ENCODE assay signal across 8 mouse cellular contexts in genomic region chr2:32152367-32153034, GRCm38 (mm10). TPM values are rescaled to one million over a fixed set of nuclear protein-coding genes. Genes with fewer than 3 reads are reported as not detected.
DNase-seq lines count a peak whose midpoint lies in the region; ATAC-seq and TF ChIP-seq lines count a peak whose summit lies in the region.
"Had no signal": no experiment of that assay in that cellular context is flagged by ENCODE, and none has a peak within 500 bp of the region (broad histone marks: within the 10 kb centered on the region; RNA-seq: fewer than 3 reads in every experiment).

No protein-coding gene starts in this region.

- no peak for DNase-seq in testis, postnatal 14 days (ENCODE audit: low spot score)
- no peak for DNase-seq in forebrain, embryonic 11.5 days (ENCODE audit: low spot score)
- DNase-seq in liver, embryonic 11.5 days (ENCODE audit: low spot score) = no peak
- DNase-seq in stomach, postnatal 0 days (ENCODE audit: low spot score) = no peak
- no peak for DNase-seq in urinary bladder, adult 2 months (ENCODE audit: low spot score)
- DNase-seq in gastrocnemius, postnatal 25 days = no peak
- DNase-seq: right cerebral cortex, adult 18-20 months had no signal

- H3K27me3 ChIP-seq in testis, adult 2 months (ENCODE audit: control insufficient read depth, insufficient read depth, low read length) = no peaks in the 10 kb centered on the region
- H3K27me3 ChIP-seq in forebrain, embryonic 11.5 days (ENCODE audit: control insufficient read depth, insufficient read depth, low read length) = no peaks in the 10 kb centered on the region
- no peaks in the 10 kb centered on the region for H3K27me3 ChIP-seq in liver, embryonic 11.5 days (replicated peaks; ENCODE audit: control insufficient read depth, insufficient read depth, low read length)
- no peaks in the 10 kb centered on the region for H3K27me3 ChIP-seq in stomach, postnatal 0 days (ENCODE audit: control insufficient read depth, insufficient read depth, low read length)

- no peak for TF ChIP-seq EP300 in stomach, postnatal 0 days (optimal IDR thresholded peaks at IDR 0.05)

- TF ChIP-seq CTCF in testis, adult 2 months (IDR thresholded peaks at IDR 0.05; ENCODE audit: control insufficient read depth, insufficient read depth, insufficient replicate concordance, low read depth, low read length) = no peak
- TF ChIP-seq CTCF in stomach, postnatal 0 days (IDR thresholded peaks at IDR 0.05; ENCODE audit: low read depth) = no peak

- H3K4me1 ChIP-seq in testis, adult 2 months (ENCODE audit: control insufficient read depth, insufficient read depth, low read length) = peaks cover 3% of the 10 kb centered on the region; the same call in 1 of the 2 replicates
- peaks cover 43% of the 10 kb centered on the region for H3K4me1 ChIP-seq in forebrain, embryonic 11.5 days (replicated peaks; ENCODE audit: control insufficient read depth, insufficient read depth, low read length)
- peaks cover 55% of the 10 kb centered on the region for H3K4me1 ChIP-seq in liver, embryonic 11.5 days (replicated peaks; ENCODE audit: control insufficient read depth, insufficient read depth, low read length)
- H3K4me1 ChIP-seq in stomach, postnatal 0 days (replicated peaks; ENCODE audit: control insufficient read depth, insufficient read depth) = peaks cover 28% of the 10 kb centered on the region

- no peak for ATAC-seq in forebrain, embryonic 11.5 days (replicated peaks; ENCODE audit: low FRiP score)
- no peak for ATAC-seq in liver, embryonic 11.5 days (replicated peaks; ENCODE audit: low FRiP score)
- no peak for ATAC-seq in stomach, postnatal 0 days (ENCODE audit: low FRiP score, low TSS enrichment)

- peak overlapping the region; percentile 97 for H3K9ac ChIP-seq in forebrain, embryonic 11.5 days (ENCODE audit: low read length)
- peak overlapping the region; percentile 99 for H3K9ac ChIP-seq in liver, embryonic 11.5 days (ENCODE audit: low read depth, low read length)
- peak overlapping the region; percentile 99 for H3K9ac ChIP-seq in stomach, postnatal 0 days (ENCODE audit: low read length)

- no peak overlapping the region for H3K27ac ChIP-seq in testis, adult 2 months (ENCODE audit: control insufficient read depth, insufficient read depth, low read depth, low read length)
- H3K27ac ChIP-seq in forebrain, embryonic 11.5 days (ENCODE audit: low read depth, low read length) = peak overlapping the region; percentile 96; the same call in 1 of the 2 replicates
- H3K27ac ChIP-seq in liver, embryonic 11.5 days (ENCODE audit: low read depth, low read length) = peak overlapping the region; percentile 99
- H3K27ac ChIP-seq in stomach, postnatal 0 days (replicated peaks) = peak overlapping the region; percentile 99

- no peaks in the 10 kb centered on the region for H3K36me3 ChIP-seq in testis, adult 2 months (ENCODE audit: control insufficient read depth, insufficient read depth, low read length)
- no peaks in the 10 kb centered on the region for H3K36me3 ChIP-seq in forebrain, embryonic 11.5 days (ENCODE audit: control insufficient read depth, insufficient read depth, low read length)
- no peaks in the 10 kb centered on the region for H3K36me3 ChIP-seq in liver, embryonic 11.5 days (ENCODE audit: control insufficient read depth, insufficient read depth, low read length)
- H3K36me3 ChIP-seq in stomach, postnatal 0 days (ENCODE audit: control insufficient read depth, insufficient read depth, low read length) = no peaks in the 10 kb centered on the region

- H3K4me2 ChIP-seq in forebrain, embryonic 11.5 days (ENCODE audit: low read depth, low read length, severe bottlenecking) = peak overlapping the region; percentile 95
- peak overlapping the region; percentile 98 for H3K4me2 ChIP-seq in liver, embryonic 11.5 days
- peak overlapping the region; percentile 84 for H3K4me2 ChIP-seq in stomach, postnatal 0 days (replicated peaks; ENCODE audit: low read depth)

- 24% methylated on average over 12 of the region's 12 CpGs for WGBS in forebrain, embryonic 11.5 days
- 18% methylated on average over 12 of the region's 12 CpGs for WGBS in liver, embryonic 11.5 days
- WGBS in stomach, postnatal 0 days = 12% methylated on average over 12 of the region's 12 CpGs

- TF ChIP-seq POLR2A in testis, adult 2 months (IDR thresholded peaks at IDR 0.05; ENCODE audit: control insufficient read depth, low read depth, low read length) = no peak

- H3K4me3 ChIP-seq in testis, adult 2 months (ENCODE audit: control insufficient read depth, low read depth, low read length) = peak overlapping the region; percentile 87; the same call in 1 of the 2 replicates
- peak overlapping the region; percentile 85 for H3K4me3 ChIP-seq in forebrain, embryonic 11.5 days (ENCODE audit: low read depth, low read length)
- H3K4me3 ChIP-seq in liver, embryonic 11.5 days (ENCODE audit: low read depth, low read length) = peak overlapping the region; percentile 96
- peak overlapping the region; percentile 83 for H3K4me3 ChIP-seq in stomach, postnatal 0 days (ENCODE audit: low read depth, low read length)

- H3K9me3 ChIP-seq in forebrain, embryonic 11.5 days (ENCODE audit: control insufficient read depth, low read length) = no peaks in the 10 kb centered on the region
- no peaks in the 10 kb centered on the region for H3K9me3 ChIP-seq in liver, embryonic 11.5 days (ENCODE audit: control insufficient read depth, low read length)
- H3K9me3 ChIP-seq in stomach, postnatal 0 days (ENCODE audit: control insufficient read depth, low read length) = no peaks in the 10 kb centered on the region

RNA-seq across cellular contexts. Expression of gene Prrc2b, which starts 1.6 kb away (rescaled TPM):
- polyA plus RNA-seq in testis, adult 2 months (2012; rRNA removed) = 5.5 and 5.7 TPM in 2 replicates
- 98.0 and 102 TPM in 2 replicates for polyA plus RNA-seq in forebrain, embryonic 11.5 days (2014; fragmentation: Nextera tagmentation; extraction: Ambion mirVana)
- polyA plus RNA-seq in liver, embryonic 11.5 days (2014; fragmentation: Nextera tagmentation; extraction: Ambion mirVana) = 37.8 and 48.1 TPM in 2 replicates
- 18.7 and 21.6 TPM in 2 replicates for polyA plus RNA-seq in stomach, postnatal 0 days (2015; fragmentation: Nextera tagmentation; extraction: Ambion mirVana)
- polyA plus RNA-seq in urinary bladder, adult 2 months (2012; rRNA removed) = 34.1 and 53.6 TPM in 2 replicates
- 10 to 100 TPM; 67.0 to 69.6 TPM for total RNA-seq in gastrocnemius, postnatal 25 days (2021)

RNA-seq across cellular contexts. Expression of gene Plpp7, which starts 57.2 kb away (rescaled TPM):
- polyA plus RNA-seq in testis, adult 2 months (2012; rRNA removed) = 4.6 and 4.7 TPM in 2 replicates
- 5.7 and 7.3 TPM in 2 replicates for polyA plus RNA-seq in forebrain, embryonic 11.5 days (2014; fragmentation: Nextera tagmentation; extraction: Ambion mirVana)
- 5.3 TPM in 2 replicates for polyA plus RNA-seq in liver, embryonic 11.5 days (2014; fragmentation: Nextera tagmentation; extraction: Ambion mirVana)
- polyA plus RNA-seq in stomach, postnatal 0 days (2015; fragmentation: Nextera tagmentation; extraction: Ambion mirVana) = 2.6 and 2.8 TPM in 2 replicates
- 4.9 and 5.3 TPM in 2 replicates for polyA plus RNA-seq in urinary bladder, adult 2 months (2012; rRNA removed)
- total RNA-seq in gastrocnemius, postnatal 25 days (2021) = 10 to 100 TPM; 90.9 to 97.0 TPM
